Mouse (Mus musculus) midbrain, embryonic 11.5 days (tissue): ENCODE data around the gene Allc. TPM values are rescaled to one million over a fixed set of nuclear protein-coding genes. Genes with fewer than 3 reads are reported as not detected.

ENCODE experiments used
- ATAC-seq: fragments of 200-750 bp; cut with Nextera tagmentation; 2 replicates; pipeline ENCODE4 v1.8.0; 2017; ENCODE audit warnings: moderate TSS enrichment, moderate library complexity; ENCODE audit not compliant: low FRiP score
- DNase-seq: peaks from one replicate; pipeline ENCODE4 v3.0.0; 2015; ENCODE audit warnings: low spot score; ENCODE audit errors: missing footprints
- H3K27ac ChIP-seq: fragments of 300-500 bp; sonication (generic); 2 replicates; pipeline ENCODE4 v1.5.1; 2014; ENCODE audit warnings: low read depth, low read length
- H3K27me3 ChIP-seq: fragments of 300-500 bp; sonication (generic); 2 replicates; pipeline ENCODE4 v1.6.1; 2014; ENCODE audit warnings: mild to moderate bottlenecking, low read length, moderate library complexity, mixed read lengths; ENCODE audit not compliant: control insufficient read depth, insufficient read depth
- H3K36me3 ChIP-seq: fragments of 300-500 bp; sonication (generic); 2 replicates; pipeline ENCODE4 v1.6.1; 2014; ENCODE audit warnings: mild to moderate bottlenecking, low read length, moderate library complexity, mixed read lengths; ENCODE audit not compliant: control insufficient read depth, insufficient read depth
- H3K4me1 ChIP-seq: fragments of 300-500 bp; sonication (generic); 2 replicates; pipeline ENCODE4 v1.6.1; 2014; ENCODE audit warnings: low read length; ENCODE audit not compliant: control insufficient read depth, insufficient read depth
- H3K4me2 ChIP-seq: fragments of 300-500 bp; sonication (generic); 2 replicates; pipeline ENCODE4 v1.6.1; 2014; ENCODE audit warnings: mild to moderate bottlenecking, moderate library complexity
- H3K4me3 ChIP-seq: fragments of 300-500 bp; sonication (generic); 2 replicates; pipeline ENCODE4 v1.5.1; 2014; ENCODE audit warnings: low read depth, low read length
- H3K9ac ChIP-seq: fragments of 300-500 bp; sonication (generic); 2 replicates; pipeline ENCODE4 v1.6.1; 2014; ENCODE audit warnings: low read length
- H3K9me3 ChIP-seq: fragments of 300-500 bp; sonication (generic); 2 replicates; pipeline ENCODE4 v1.6.1; 2016; ENCODE audit warnings: low read length; ENCODE audit not compliant: control insufficient read depth
- WGBS: fragments of 180-500 bp; shearing (Covaris S2); extraction: QIAGEN DNeasy Blood & Tissue Kit; methylation state at CpG from one replicate; pipeline ENCODE4 v1.1.7; 2014; 5-methylcytosine and 5-hydroxymethylcytosine counted together
- polyA plus RNA-seq: library from polyadenylated mRNA; unstranded; fragments of >200 nt; fragmentation: Nextera tagmentation; extraction: Ambion mirVana; gene quantifications from 2 replicates; pipeline ENCODE4 v1.2.1, GENCODE M21; 2014

Gene Allc
- polyA plus RNA-seq: not detected in 2 replicates

DNA sequence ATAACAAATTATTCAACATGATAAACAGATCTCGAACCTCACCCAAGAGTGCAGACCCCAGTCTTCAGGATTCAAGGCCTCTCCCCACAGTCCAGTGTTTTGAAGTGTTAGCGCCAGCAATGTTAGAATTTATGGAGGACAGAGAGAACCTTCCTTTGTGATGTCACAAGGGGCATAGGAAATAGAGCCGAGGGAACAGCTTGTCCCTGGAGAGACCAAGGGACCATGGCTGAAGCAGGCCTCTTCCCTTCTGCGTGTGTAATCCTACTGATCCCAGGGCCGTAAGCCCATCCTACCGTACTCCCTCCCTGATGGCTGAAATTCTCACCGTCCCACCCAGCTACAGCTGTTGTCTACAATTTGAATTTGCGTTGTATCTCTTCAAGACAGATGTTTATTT is at the start of gene Allc:
Allc (minus strand) TSS at position 101 of the 400 bp plus-strand sequence.
- no peak for DNase-seq

DNA sequence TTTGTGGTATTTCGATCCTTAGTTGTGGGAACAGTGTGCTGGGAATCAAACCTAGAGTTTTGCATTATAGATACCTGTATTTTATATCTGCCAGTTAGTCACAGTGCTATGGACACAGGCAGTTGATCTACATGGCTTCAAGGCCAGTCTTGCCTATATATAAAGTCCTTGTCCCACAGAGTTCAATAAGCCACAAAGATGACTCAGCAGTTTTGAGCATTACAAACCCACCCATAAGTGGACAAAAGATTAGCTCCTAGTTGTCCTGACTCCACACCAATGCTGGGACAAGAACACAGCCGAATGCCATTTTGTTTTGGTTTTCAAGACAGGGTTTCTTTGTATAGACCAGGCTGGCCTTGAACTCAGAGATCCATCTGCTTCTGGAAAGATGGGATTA is 46.1 kb upstream of the Allc start:
- no peak for DNase-seq
- WGBS: 94% methylated on average over 2 of the region's 2 CpGs
- ATAC-seq: no peak
- H3K4me1 ChIP-seq: no peaks in the 10 kb centered on the region
- H3K27ac ChIP-seq: no peak overlapping the region
- no peaks in the 10 kb centered on the region for H3K9me3 ChIP-seq
- H3K4me3 ChIP-seq: no peak overlapping the region
- no peak overlapping the region for H3K4me2 ChIP-seq
- H3K9ac ChIP-seq: no peak overlapping the region
- H3K36me3 ChIP-seq: peaks cover 22% of the 10 kb centered on the region
- no peaks in the 10 kb centered on the region for H3K27me3 ChIP-seq

More for the DNA sequence above, at the start of gene Allc:
- Histone ChIP-seq H3K4me1 (no peaks in the 10 kb centered on the region), H3K4me2 (no peak within 1 kb of the TSS), H3K36me3 (no peaks in the 10 kb centered on the region), H3K9ac (no peak within 1 kb of the TSS), H3K27ac (no peak within 1 kb of the TSS), H3K9me3 (no peaks in the 10 kb centered on the region), H3K4me3 (no peak within 1 kb of the TSS), H3K27me3 (no peaks in the 10 kb centered on the region)
- no peak for ATAC-seq
- WGBS: 90% methylated on average over 8 of the region's 8 CpGs

DNA sequence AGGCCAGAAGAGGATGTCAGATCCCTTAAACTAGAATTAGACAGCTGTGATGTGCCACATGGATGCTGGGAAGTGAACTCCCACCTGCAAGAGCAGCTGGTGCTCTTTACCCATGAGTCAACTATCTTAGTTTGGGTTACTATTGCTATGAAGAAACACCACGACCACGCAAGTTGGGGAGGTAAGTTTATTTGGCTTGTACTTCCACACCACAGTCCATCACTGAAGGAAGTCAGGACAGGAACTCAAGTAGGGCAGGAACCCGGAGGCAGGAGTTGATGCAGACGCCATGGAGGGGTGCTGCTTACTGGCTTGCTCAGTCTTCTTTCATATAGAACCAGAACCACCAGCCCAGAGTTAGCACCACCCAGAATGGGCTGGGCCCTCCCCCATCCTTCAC is 44.8 kb upstream of the Allc start:
- peaks cover 16% of the 10 kb centered on the region for H3K36me3 ChIP-seq
- no peak overlapping the region for H3K4me2 ChIP-seq
- ATAC-seq (no peak), DNase-seq (no peak)
- no peaks in the 10 kb centered on the region for H3K4me1 ChIP-seq
- WGBS: 77% methylated on average over 4 of the region's 4 CpGs
- no peaks in the 10 kb centered on the region for H3K27me3 ChIP-seq
- H3K9ac ChIP-seq: no peak overlapping the region
- no peak overlapping the region for H3K4me3 ChIP-seq
- no peaks in the 10 kb centered on the region for H3K9me3 ChIP-seq
- no peak overlapping the region for H3K27ac ChIP-seq

DNA sequence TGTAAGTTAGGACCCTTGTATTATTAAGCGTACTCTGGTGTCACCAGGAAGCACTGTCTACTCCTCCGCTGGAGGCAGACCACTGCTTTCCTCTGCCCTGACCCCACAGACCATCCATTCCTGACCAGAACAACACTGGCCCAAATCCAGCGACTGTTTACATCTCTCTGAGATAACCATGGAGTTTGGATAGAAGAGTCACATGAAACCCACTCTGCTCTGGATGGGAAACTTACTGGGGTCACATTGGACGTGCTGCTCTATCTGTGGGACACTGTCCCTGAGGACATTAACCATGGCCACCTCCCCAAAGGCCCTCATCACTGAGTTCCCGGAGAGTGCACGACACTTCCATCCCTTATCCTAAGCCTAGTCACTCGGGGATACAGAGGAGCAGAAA is 43.1 kb upstream of the Allc start:
- peaks cover 10% of the 10 kb centered on the region for H3K36me3 ChIP-seq
- no peak for DNase-seq
- H3K9me3 ChIP-seq: no peaks in the 10 kb centered on the region
- no peaks in the 10 kb centered on the region for H3K4me1 ChIP-seq
- H3K27me3 ChIP-seq: no peaks in the 10 kb centered on the region
- H3K27ac ChIP-seq: no peak overlapping the region
- WGBS: 87% methylated on average over 7 of the region's 7 CpGs
- H3K9ac ChIP-seq: no peak overlapping the region
- no peak for ATAC-seq
- no peak overlapping the region for H3K4me2 ChIP-seq
- H3K4me3 ChIP-seq: no peak overlapping the region

DNA sequence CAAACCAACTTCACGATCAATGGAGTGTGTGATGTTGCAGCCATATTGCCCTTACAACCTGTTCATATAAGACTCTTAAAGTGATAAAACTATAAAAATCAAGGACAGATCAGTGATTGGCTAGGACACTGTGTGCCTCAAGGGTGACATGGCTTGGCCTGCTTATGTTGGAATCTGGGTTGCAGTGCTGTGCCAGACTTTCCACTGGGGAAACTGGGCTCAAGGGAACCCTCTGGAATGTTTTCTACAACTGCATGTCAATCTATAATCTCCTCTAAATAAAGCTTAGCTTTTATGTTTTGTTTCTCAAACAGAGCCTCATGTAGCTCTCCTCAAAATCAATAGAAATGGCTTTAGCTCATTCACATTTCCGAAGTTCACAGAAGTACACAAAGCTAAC is 41.9 kb upstream of the Allc start:
- H3K4me1 ChIP-seq: no peaks in the 10 kb centered on the region
- 86% methylated on average over 2 of the region's 2 CpGs for WGBS
- H3K27ac ChIP-seq: no peak overlapping the region
- H3K4me2 ChIP-seq: no peak overlapping the region
- peaks cover 2% of the 10 kb centered on the region for H3K36me3 ChIP-seq
- H3K4me3 ChIP-seq: no peak overlapping the region
- H3K27me3 ChIP-seq: no peaks in the 10 kb centered on the region
- DNase-seq: no peak
- H3K9me3 ChIP-seq: no peaks in the 10 kb centered on the region
- no peak for ATAC-seq
- no peak overlapping the region for H3K9ac ChIP-seq

DNA sequence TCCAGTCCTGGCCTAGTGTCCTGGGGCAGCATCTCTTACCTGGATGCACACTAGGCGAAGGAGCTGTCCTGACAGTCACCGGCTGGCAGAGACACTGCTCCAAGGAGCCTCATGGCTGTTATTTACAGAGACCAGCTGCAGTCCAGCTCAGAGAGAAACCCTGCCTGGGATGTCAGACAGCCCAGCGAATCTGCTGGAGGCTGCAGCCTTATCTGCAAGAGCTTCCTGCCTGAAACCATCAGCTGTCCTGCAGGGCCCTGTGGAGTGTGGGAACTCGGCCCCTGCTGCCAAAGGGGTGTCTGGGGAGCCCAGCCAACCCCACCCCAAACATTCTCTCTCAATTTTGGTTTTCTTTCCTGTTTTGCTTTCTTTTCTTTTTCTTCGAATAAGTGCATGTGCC is 40.9 kb upstream of the Allc start, which contains the start of gene Colec11:
Colec11 (minus strand) TSS at position 183 of the 400 bp plus-strand sequence.
- Histone ChIP-seq H3K4me2 (no peak within 1 kb of the TSS), H3K9ac (no peak within 1 kb of the TSS), H3K27me3 (no peaks in the 10 kb centered on the region), H3K27ac (no peak within 1 kb of the TSS), H3K4me1 (no peaks in the 10 kb centered on the region), H3K4me3 (no peak within 1 kb of the TSS), H3K36me3 (no peaks in the 10 kb centered on the region), H3K9me3 (no peaks in the 10 kb centered on the region)
- WGBS: 59% methylated on average over 5 of the region's 5 CpGs
- DNase-seq: no peak
- ATAC-seq: no peak

DNA sequence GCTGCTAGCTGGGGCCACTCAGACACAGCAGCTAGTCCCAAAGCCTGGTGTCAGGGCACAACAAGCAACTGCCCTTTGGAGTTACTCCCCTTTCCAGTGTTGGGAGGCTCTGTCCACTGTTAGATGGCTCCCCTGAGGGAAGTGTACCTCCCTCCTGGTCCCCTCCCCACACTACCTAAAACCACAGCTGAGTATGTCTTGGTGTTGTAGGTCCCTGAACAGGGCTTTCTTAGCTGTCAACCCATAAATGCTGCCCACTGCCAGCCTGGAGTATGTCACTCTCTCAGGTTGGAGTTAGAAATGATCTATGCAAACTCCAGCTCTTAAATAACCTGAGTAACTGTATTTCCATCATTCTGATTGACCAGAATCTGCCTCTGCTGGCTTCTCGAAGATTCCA is 40.3 kb upstream of the Allc start:
- ATAC-seq (no peak), DNase-seq (no peak)
- Histone ChIP-seq H3K36me3 (no peaks in the 10 kb centered on the region), H3K9me3 (no peaks in the 10 kb centered on the region), H3K4me3 (no peak overlapping the region), H3K9ac (no peak overlapping the region), H3K4me1 (no peaks in the 10 kb centered on the region), H3K4me2 (no peak overlapping the region), H3K27ac (no peak overlapping the region), H3K27me3 (no peaks in the 10 kb centered on the region)
- 91% methylated on average over 1 of the region's 1 CpGs for WGBS

DNA sequence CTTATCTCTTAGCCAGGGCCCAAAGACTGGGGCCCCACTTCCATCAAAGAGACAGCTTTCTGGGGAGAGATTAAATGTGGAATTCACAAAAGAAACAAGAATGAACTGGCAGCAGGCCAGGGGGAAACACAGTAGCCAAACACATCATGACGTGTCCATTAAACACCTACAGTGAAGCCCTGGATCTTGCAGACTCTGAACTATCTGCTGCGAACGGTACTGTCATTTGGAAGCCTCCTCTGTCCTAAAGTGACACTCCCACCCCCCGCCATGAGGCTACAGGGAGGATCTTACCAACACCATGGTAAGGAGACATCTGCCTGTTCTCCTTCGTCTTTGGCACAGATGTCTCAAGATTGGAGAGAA is 39.8 kb upstream of the Allc start:
- 75% methylated on average over 5 of the region's 5 CpGs for WGBS
- Histone ChIP-seq H3K4me2 (no peak overlapping the region), H3K9me3 (no peaks in the 10 kb centered on the region), H3K4me1 (no peaks in the 10 kb centered on the region), H3K36me3 (no peaks in the 10 kb centered on the region), H3K27me3 (no peaks in the 10 kb centered on the region), H3K27ac (no peak overlapping the region), H3K4me3 (no peak overlapping the region), H3K9ac (no peak overlapping the region)
- no peak for DNase-seq
- ATAC-seq: no peak

DNA sequence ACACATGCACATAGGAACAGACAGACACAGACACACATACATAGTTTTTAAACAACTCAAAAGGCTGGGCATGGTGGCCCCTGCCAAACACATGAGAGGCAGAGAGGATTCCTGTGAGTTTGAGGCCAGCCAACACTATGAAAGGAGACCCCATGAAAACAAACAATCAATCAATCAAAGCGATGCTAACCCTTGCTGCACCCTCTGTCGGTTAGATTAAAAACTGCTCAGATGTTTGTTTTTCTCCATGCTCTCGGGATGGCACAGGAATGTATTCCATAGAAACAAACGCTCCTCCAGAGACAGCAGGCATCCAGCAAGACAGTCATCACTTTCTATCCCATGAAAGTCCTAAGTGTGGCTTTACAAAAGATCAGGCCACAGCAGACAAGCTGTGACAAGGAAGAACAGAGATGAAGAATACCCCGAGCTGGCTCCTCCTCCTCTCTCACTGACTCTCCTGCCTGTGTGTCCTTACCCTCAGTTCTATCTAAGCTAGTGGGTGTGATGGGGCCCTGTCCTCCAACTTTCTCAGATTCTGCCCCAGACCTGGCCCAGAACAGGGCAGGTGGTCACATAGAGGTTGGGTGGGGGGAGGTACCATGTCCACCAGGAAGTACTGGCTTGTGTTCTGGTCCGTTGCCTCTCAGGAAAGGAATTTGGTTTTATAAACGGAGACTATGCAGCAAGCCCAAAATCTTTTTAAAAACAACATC is 39.3 kb upstream of the Allc start:
- H3K27me3 ChIP-seq: no peaks in the 10 kb centered on the region
- H3K9ac ChIP-seq: no peak overlapping the region
- no peak overlapping the region for H3K4me3 ChIP-seq
- no peaks in the 10 kb centered on the region for H3K9me3 ChIP-seq
- H3K36me3 ChIP-seq: no peaks in the 10 kb centered on the region
- WGBS: 38% methylated on average over 7 of the region's 7 CpGs
- no peak overlapping the region for H3K4me2 ChIP-seq
- no peak for DNase-seq
- no peak for ATAC-seq
- H3K27ac ChIP-seq: no peak overlapping the region
- H3K4me1 ChIP-seq: no peaks in the 10 kb centered on the region
